ENCODE assay signal across 1 mouse cellular context in genomic region chr17:57012245-57012795, GRCm38 (mm10).
TF ChIP-seq lines count a peak whose summit lies in the region.

No protein-coding gene starts in this region.

TF ChIP-seq in CH12.LX, 34 proteins besides CTCF, POLR2A, EP300 and RAD21 (continued from another document):
- no peak for TF ChIP-seq NELFE (IDR thresholded peaks at IDR 0.05; ENCODE audit: low read depth, low read length)
- no peak for TF ChIP-seq CHD1 (IDR thresholded peaks at IDR 0.05; ENCODE audit: low read depth, low read length)
- TF ChIP-seq TBP (conservative IDR thresholded peaks at IDR 0.05; ENCODE audit: low read depth, low read length) = no peak
- no peak for TF ChIP-seq MAX (IDR thresholded peaks at IDR 0.05; ENCODE audit: low read length)
- TF ChIP-seq SIN3A (IDR thresholded peaks at IDR 0.05; ENCODE audit: low read length) = no peak
- no peak for TF ChIP-seq UBTF (IDR thresholded peaks at IDR 0.05; ENCODE audit: low read depth, low read length)
- TF ChIP-seq TCF12 (IDR thresholded peaks at IDR 0.05; ENCODE audit: low read depth, low read length) = no peak
- TF ChIP-seq RCOR1 (conservative IDR thresholded peaks at IDR 0.05; ENCODE audit: low read depth, low read length) = no peak
- TF ChIP-seq ZC3H11A (IDR thresholded peaks at IDR 0.05; ENCODE audit: low read depth, low read length) = no peak
- no peak for TF ChIP-seq E2F4 (IDR thresholded peaks at IDR 0.05; ENCODE audit: insufficient replicate concordance, low read depth, low read length)
- no peak for TF ChIP-seq CHD2 (IDR thresholded peaks at IDR 0.05; ENCODE audit: low read length)
- no peak for TF ChIP-seq ZKSCAN1 (IDR thresholded peaks at IDR 0.05; ENCODE audit: borderline replicate concordance, low read depth, low read length)
- TF ChIP-seq ELF1 (IDR thresholded peaks at IDR 0.05; ENCODE audit: low read depth, low read length) = no peak
- TF ChIP-seq ETS1 (conservative IDR thresholded peaks at IDR 0.05; ENCODE audit: low read depth, low read length) = no peak
TF ChIP-seq in CH12.LX: peak in this region for 0.
